Mouse (Mus musculus): ENCODE measurements around the gene Peg12. TPM values are rescaled to one million over a fixed set of nuclear protein-coding genes. Genes with fewer than 3 reads are reported as not detected.

Peg12 gene
- not detected for polyA plus RNA-seq (2017; shearing (Covaris generic))

GRCm38 (mm10) chr7:62463878-62464755 lies at the start of gene Peg12:
Peg12 (minus strand) TSS chr7:62464510.

DNA sequence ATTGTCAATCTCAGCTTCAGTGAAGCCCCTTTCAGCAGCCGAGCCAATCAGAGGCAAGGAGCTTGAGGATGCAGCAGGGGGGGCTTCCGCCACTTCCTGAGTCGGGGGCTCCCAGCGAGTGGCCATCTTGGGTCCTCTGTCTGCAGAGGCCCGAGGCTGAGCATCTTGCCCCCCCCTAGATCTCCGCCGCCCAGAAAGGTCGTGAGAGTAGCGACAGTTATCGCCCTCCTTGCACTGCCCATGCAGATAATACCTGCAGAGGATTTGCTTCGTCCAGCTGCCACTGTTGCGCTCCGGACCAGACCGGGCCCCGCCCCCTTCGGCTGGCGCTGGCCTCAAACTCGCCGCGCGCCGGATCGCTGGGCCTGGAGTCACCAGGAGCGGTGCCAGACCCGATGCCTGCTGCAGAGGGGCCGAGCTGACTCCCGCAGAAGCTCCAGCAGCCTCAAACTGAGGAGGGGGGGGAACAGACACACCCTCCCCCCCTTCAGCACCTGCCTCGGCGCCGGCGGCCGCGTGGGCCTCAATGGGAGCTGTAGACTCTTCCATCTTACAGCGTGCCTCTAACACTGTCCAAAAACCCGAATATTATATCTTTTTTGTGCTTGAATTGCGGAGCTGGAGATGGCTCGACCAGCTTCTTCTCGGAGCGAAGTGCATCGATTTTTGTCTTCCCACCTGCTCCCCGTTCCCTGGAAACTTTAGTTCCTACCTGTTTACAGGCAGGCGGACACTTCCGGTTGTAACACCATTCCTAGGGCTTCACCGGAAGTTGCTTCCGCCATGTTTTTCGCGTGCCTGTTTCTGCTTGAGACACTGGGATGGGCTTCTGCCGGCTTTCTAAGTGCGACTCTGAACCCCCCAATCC lies 44.6 kb downstream of the Peg12 start, which contains the start of gene Mkrn3:
Mkrn3 (minus strand) TSS at position 647 of the 868 bp plus-strand sequence.

Other genes with a start within 250 kb of the Peg12 start
- gene Ndn, start 117.9 kb downstream of the Peg12 start, polyA plus RNA-seq (2017; shearing (Covaris generic)): 0.10 TPM
- gene Magel2, start 87.5 kb downstream of the Peg12 start, polyA plus RNA-seq (2017; shearing (Covaris generic)): not detected
- 0.07 TPM for gene Mkrn3, start 44.4 kb downstream of the Peg12 start, polyA plus RNA-seq (2017; shearing (Covaris generic))